Mouse (Mus musculus) left cerebral cortex, postnatal 10 days (tissue): ENCODE results near the gene Bst1. TPM values are rescaled to one million over a fixed set of nuclear protein-coding genes. Genes with fewer than 3 reads are reported as not detected.

Experiments
- total RNA-seq, 2 experiments: library from RNA; stranded (reverse); gene quantifications; 2 replicates each; pipeline ENCODE4 v1.2.3; 2021

Bst1 gene
- total RNA-seq, 2 experiments from 2014 or later, result not detected

Other genes with a start within 250 kb of the Bst1 start
- 10 to 100 TPM in 1 of 2 experiments, 1 to 10 TPM in 1; 9.5 to 11.0 TPM for gene Cc2d2a, start 156.5 kb upstream of the Bst1 start, total RNA-seq
- gene Fbxl5, start 2.8 kb downstream of the Bst1 start, total RNA-seq, result 10 to 100 TPM; 82.9 TPM
- gene Cd38, start 49.7 kb downstream of the Bst1 start, total RNA-seq, result 1 to 10 TPM; 3.2 to 3.5 TPM
- 10 to 100 TPM; 13.7 to 14.2 TPM for gene Gm7879, start 94.3 kb downstream of the Bst1 start, total RNA-seq
- 1 to 10 TPM; 4.4 to 4.8 TPM for gene Fgfbp1, start 162.9 kb downstream of the Bst1 start, total RNA-seq